Mouse (Mus musculus) MEL (cell line): ENCODE results near the gene Tas2r119.

Experiments
- CTCF ChIP-seq, 3 experiments: IDR thresholded peaks in 2 of 3; conservative IDR thresholded peaks in 1 of 3; 2 replicates each; pipeline ENCODE4 v1.5.1; 2011 to 2012; ENCODE audit warnings: low read length in 3 of 3, low read depth in 2 of 3, mild to moderate bottlenecking in 2 of 3, improper control_type of control experiment in 1 of 3, inconsistent platforms in 1 of 3, mixed read lengths in 1 of 3, moderate library complexity in 1 of 3; ENCODE audit not compliant: control insufficient read depth in 1 of 3, insufficient read depth in 1 of 3, poor library complexity in 1 of 3, severe bottlenecking in 1 of 3
- EP300 ChIP-seq, 2 experiments: IDR thresholded peaks; 2 replicates each; pipeline ENCODE4 v1.6.1; 2011; ENCODE audit warnings: improper control_type of control experiment in 2 of 2, low read length in 2 of 2, low read depth in 1 of 2, mild to moderate bottlenecking in 1 of 2
- KAT2A ChIP-seq: conservative IDR thresholded peaks from 2 replicates; pipeline ENCODE4 v1.6.1; 2012; ENCODE audit warnings: low read depth, low read length, improper control_type of control experiment, inconsistent platforms
- MAX ChIP-seq: IDR thresholded peaks from 2 replicates; pipeline ENCODE4 v1.6.1; 2011; ENCODE audit warnings: low read length, improper control_type of control experiment
- MXI1 ChIP-seq: IDR thresholded peaks from 2 replicates; pipeline ENCODE4 v1.6.1; 2011; ENCODE audit warnings: mild to moderate bottlenecking, low read depth, low read length, improper control_type of control experiment
- NELFE ChIP-seq: IDR thresholded peaks from 2 replicates; pipeline ENCODE4 v1.6.1; 2011; ENCODE audit warnings: low read depth, low read length, improper control_type of control experiment
- POLR2AphosphoS2 ChIP-seq: IDR thresholded peaks from 2 replicates; pipeline ENCODE4 v1.6.1; 2011; ENCODE audit warnings: low read length, improper control_type of control experiment
- SIN3A ChIP-seq: IDR thresholded peaks from 2 replicates; pipeline ENCODE4 v1.6.1; 2012; ENCODE audit warnings: low read length, improper control_type of control experiment, inconsistent platforms
- ZKSCAN1 ChIP-seq: IDR thresholded peaks from 2 replicates; pipeline ENCODE4 v1.6.1; 2012; ENCODE audit warnings: low read depth, mild to moderate bottlenecking, inconsistent platforms, low read length, improper control_type of control experiment, moderate library complexity
- ZMIZ1 ChIP-seq: IDR thresholded peaks from 2 replicates; pipeline ENCODE4 v1.6.1; 2012; ENCODE audit warnings: low read depth, mild to moderate bottlenecking, inconsistent platforms, low read length, improper control_type of control experiment, moderate library complexity
- ZNF384 ChIP-seq: IDR thresholded peaks from 2 replicates; pipeline ENCODE4 v1.6.1; 2012; ENCODE audit warnings: low read depth, mild to moderate bottlenecking, inconsistent platforms, low read length, improper control_type of control experiment

- TF ChIP-seq CTCF (IDR thresholded peaks at IDR 0.05 in 2 of 3, conservative IDR thresholded peaks at IDR 0.05 in 1 of 3; ENCODE audit: control insufficient read depth in 1 of 3, insufficient read depth in 1 of 3, low read depth in 2 of 3, low read length in 3 of 3, poor library complexity in 1 of 3, severe bottlenecking in 1 of 3) (no peak), NELFE (no peak), ZMIZ1 (no peak), MXI1 (no peak), MAX (no peak), KAT2A (no peak), POLR2AphosphoS2 (no peak), ZKSCAN1 (no peak), SIN3A (no peak), EP300 (IDR thresholded peaks at IDR 0.05; ENCODE audit: low read depth in 1 of 2, low read length in 2 of 2) (no peak), ZNF384 (no peak)
Observed at GRCm38 (mm10) chr15:32153857-32154449, 23.1 kb upstream of the Tas2r119 start.
